ENCODE assay signal across 12 mouse cellular contexts in genomic region chr14:25467911-25468668, GRCm38 (mm10). TPM values are rescaled to one million over a fixed set of nuclear protein-coding genes. Genes with fewer than 3 reads are reported as not detected.
DNase-seq lines count a peak whose midpoint lies in the region; ATAC-seq and TF ChIP-seq lines count a peak whose summit lies in the region.
"Had no signal": no experiment of that assay in that cellular context is flagged by ENCODE, and none has a peak within 500 bp of the region (broad histone marks: within the 10 kb centered on the region; RNA-seq: fewer than 3 reads in every experiment).

No protein-coding gene starts in this region.

- no peak overlapping the region for H3K4me2 ChIP-seq in kidney, embryonic 14.5 days (replicated peaks; ENCODE audit: low read depth, low read length)
- no peak overlapping the region for H3K4me2 ChIP-seq in kidney, postnatal 0 days (ENCODE audit: low read length)
- H3K4me2 ChIP-seq: embryonic facial prominence, embryonic 13.5 days had no signal

- H3K4me3 ChIP-seq in kidney, adult 2 months (ENCODE audit: insufficient read depth, low read depth, low read length) = no peak overlapping the region
- H3K4me3 ChIP-seq in kidney, embryonic 14.5 days (ENCODE audit: low read length) = no peak overlapping the region
- H3K4me3 ChIP-seq in kidney, postnatal 0 days (replicated peaks; ENCODE audit: low read depth, low read length) = no peak overlapping the region
- H3K4me3 ChIP-seq: embryonic facial prominence, embryonic 13.5 days had no signal

- H3K36me3 ChIP-seq in kidney, adult 2 months (ENCODE audit: control insufficient read depth, insufficient read depth, low read length) = no peaks in the 10 kb centered on the region
- H3K36me3 ChIP-seq in kidney, embryonic 14.5 days (ENCODE audit: control insufficient read depth, insufficient read depth, low read length) = no peaks in the 10 kb centered on the region
- H3K36me3 ChIP-seq in kidney, postnatal 0 days (ENCODE audit: insufficient read depth, low read length) = 0 out of 2 replicates have a peak, but pooled peaks cover 2% of the 10 kb centered on the region
- H3K36me3 ChIP-seq: embryonic facial prominence, embryonic 13.5 days had no signal

- H3K4me1 ChIP-seq in kidney, adult 2 months (ENCODE audit: control insufficient read depth, insufficient read depth, low read length) = peaks cover 96% of the 10 kb centered on the region
- H3K4me1 ChIP-seq in kidney, embryonic 14.5 days (ENCODE audit: control insufficient read depth, insufficient read depth, low read length) = peaks cover 97% of the 10 kb centered on the region
- peaks cover 93% of the 10 kb centered on the region for H3K4me1 ChIP-seq in kidney, postnatal 0 days (replicated peaks; ENCODE audit: insufficient read depth, low read length)

- H3K27ac ChIP-seq in kidney, adult 2 months (ENCODE audit: insufficient read depth, low read depth, low read length) = peak overlapping the region; percentile 84
- no peak overlapping the region for H3K27ac ChIP-seq in kidney, embryonic 14.5 days (ENCODE audit: low read depth, low read length)
- peak overlapping the region; percentile 68 for H3K27ac ChIP-seq in kidney, postnatal 0 days
- H3K27ac ChIP-seq: embryonic facial prominence, embryonic 13.5 days; liver, embryonic 14.5 days had no signal

- 32% methylated on average over 10 of the region's 10 CpGs for WGBS in kidney, adult 2 months
- WGBS in kidney, embryonic 14.5 days = 67% methylated on average over 10 of the region's 10 CpGs
- WGBS in kidney, postnatal 0 days = 61% methylated on average over 10 of the region's 10 CpGs

- H3K9me3 ChIP-seq in kidney, embryonic 14.5 days (ENCODE audit: control insufficient read depth, low read length) = no peaks in the 10 kb centered on the region
- H3K9me3 ChIP-seq in kidney, postnatal 0 days (replicated peaks; ENCODE audit: low read length) = no peaks in the 10 kb centered on the region
- H3K9me3 ChIP-seq: embryonic facial prominence, embryonic 13.5 days had no signal

- no peak for TF ChIP-seq CTCF in kidney, adult 2 months (conservative IDR thresholded peaks at IDR 0.05; ENCODE audit: insufficient read depth, insufficient read length, low read depth, low read length)
- no peak for TF ChIP-seq CTCF in kidney, postnatal 0 days (IDR thresholded peaks at IDR 0.05; ENCODE audit: low read depth)

- no peaks in the 10 kb centered on the region for H3K27me3 ChIP-seq in kidney, adult 2 months (replicated peaks; ENCODE audit: control insufficient read depth, insufficient read depth, low read length)
- H3K27me3 ChIP-seq in kidney, embryonic 14.5 days (ENCODE audit: control insufficient read depth, insufficient read depth, low read length) = no peaks in the 10 kb centered on the region
- no peaks in the 10 kb centered on the region for H3K27me3 ChIP-seq in kidney, postnatal 0 days (ENCODE audit: insufficient read depth, low read length)
- H3K27me3 ChIP-seq: embryonic facial prominence, embryonic 13.5 days; Patski had no signal

- TF ChIP-seq POLR2A in kidney, adult 2 months (IDR thresholded peaks at IDR 0.05; ENCODE audit: low read depth, low read length) = no peak

- DNase-seq in cerebellum, adult 9-11 months = peak; percentile 56
- no peak for DNase-seq in cerebellum, adult 18-20 months
- peak; percentile 74 for DNase-seq in kidney, adult 2 months
- peak; percentile 52 to 66 for DNase-seq in cerebellum, postnatal 14 days
- no peak for DNase-seq in kidney, postnatal 0 days (ENCODE audit: low spot score)
- no peak for DNase-seq in thymus, postnatal 10 days (ENCODE audit: low spot score in 2 of 2)
- no peak for DNase-seq in gastrocnemius, adult 18-20 months (ENCODE audit: low spot score)
- DNase-seq: gastrocnemius, postnatal 10 days had no signal

- no peak for ATAC-seq in kidney, embryonic 14.5 days (ENCODE audit: low FRiP score, low TSS enrichment)
- ATAC-seq in kidney, postnatal 0 days (replicated peaks; ENCODE audit: low FRiP score, low read depth) = no peak
- ATAC-seq: Patski had no signal

- no peak overlapping the region for H3K9ac ChIP-seq in kidney, embryonic 14.5 days (ENCODE audit: low read depth, low read length)
- H3K9ac ChIP-seq in kidney, postnatal 0 days (ENCODE audit: low read depth, low read length) = 0 out of 2 replicates have a peak overlapping the region, but pooled peaks have one; percentile 8
- H3K9ac ChIP-seq: embryonic facial prominence, embryonic 13.5 days; liver, embryonic 14.5 days had no signal

RNA-seq across cellular contexts. Expression of gene Zmiz1, which starts 9.1 kb away (rescaled TPM):
- 37.8 and 42.6 TPM in 2 replicates for polyA plus RNA-seq in kidney, adult 2 months (2012; rRNA removed)
- polyA plus RNA-seq in kidney, embryonic 14.5 days (2014; fragmentation: Nextera tagmentation; extraction: Ambion mirVana) = 43.3 and 57.3 TPM in 2 replicates
- 25.0 and 26.6 TPM in 2 replicates for polyA plus RNA-seq in kidney, postnatal 0 days (2015; fragmentation: Nextera tagmentation; extraction: Ambion mirVana)
- total RNA-seq in gastrocnemius, adult 18-20 months (2021) = 10 to 100 TPM; 26.6 to 28.6 TPM

Comparison
In these comparisons a context has a peak if more than half of its experiments do, and no peak if none do; other contexts are left out.
1. DNase-seq: peak in cerebellum, adult 9-11 months (single experiment), kidney, adult 2 months (single experiment) and cerebellum, postnatal 14 days (2 of 2); none in cerebellum, adult 18-20 months (0 of 2), kidney, postnatal 0 days (single experiment), thymus, postnatal 10 days (0 of 2) and gastrocnemius, adult 18-20 months (single experiment).